Mouse (Mus musculus) bone marrow, adult 2 months (tissue): Measurements from ENCODE around the gene Carm1.

Experiments
- CTCF ChIP-seq: fragments of 200-500 bp; IDR thresholded peaks from 2 replicates; pipeline ENCODE4 v1.5.1; 2011; ENCODE audit warnings: low read length, control low read depth; ENCODE audit not compliant: control insufficient read depth, insufficient read depth
- POLR2A ChIP-seq: fragments of 200-500 bp; IDR thresholded peaks from 2 replicates; pipeline ENCODE4 v1.6.1; 2011; ENCODE audit warnings: low read depth, mild to moderate bottlenecking, control low read depth, low read length, borderline replicate concordance; ENCODE audit not compliant: control insufficient read depth

GRCm38 (mm10) chr9:21587678-21588349 lies 41.1 kb downstream of the Carm1 start:
- TF ChIP-seq CTCF (no peak), POLR2A (no peak)
